Comparison of ENCODE assay signal across 14 mouse cellular contexts in the genomic region with DNA sequence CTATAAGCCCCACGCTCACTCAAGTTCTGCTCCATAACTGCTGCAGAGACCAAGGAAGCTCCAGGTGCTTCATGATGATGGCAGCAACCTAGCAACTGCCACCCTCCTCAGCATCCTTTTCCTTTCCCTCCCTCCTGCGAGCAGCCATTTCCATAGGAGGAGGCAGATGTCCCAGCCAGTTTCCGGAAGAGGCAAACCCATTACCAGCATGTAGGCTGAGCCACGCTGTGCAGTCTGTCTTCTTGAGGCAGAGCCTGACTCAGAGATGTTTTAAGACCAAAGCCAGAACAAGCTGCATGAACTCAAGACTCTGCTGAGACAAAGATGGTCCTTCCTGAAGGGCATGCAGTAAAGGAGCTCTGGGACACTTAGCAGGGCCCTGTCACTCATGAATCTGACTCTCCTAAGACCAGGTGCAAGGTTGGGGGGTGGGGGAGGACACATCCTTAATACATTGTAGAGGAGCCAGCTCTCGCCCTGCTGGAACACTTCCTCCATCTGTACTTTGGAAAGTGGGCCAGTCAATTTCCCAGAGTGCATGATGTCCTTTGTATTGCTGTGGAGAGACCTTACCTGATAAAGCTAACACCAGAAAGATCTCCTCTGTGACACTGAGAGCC. TPM values are rescaled to one million over a fixed set of nuclear protein-coding genes. Genes with fewer than 3 reads are reported as not detected.
DNase-seq lines count a peak whose midpoint lies in the region; ATAC-seq lines count a peak whose summit lies in the region.
"Had no signal": no experiment of that assay in that cellular context is flagged by ENCODE, and none has a peak within 500 bp of the region (broad histone marks: within the 10 kb centered on the region; RNA-seq: fewer than 3 reads in every experiment).

No protein-coding gene starts in this region.

- intact Hi-C loops in left cerebral cortex, postnatal 25 days (cut with DNase I) = no loop called here

- no peak overlapping the region for H3K4me3 ChIP-seq in heart, embryonic 12.5 days
- H3K4me3 ChIP-seq in embryonic facial prominence, embryonic 10.5 days = no peak overlapping the region
- H3K4me3 ChIP-seq: erythroblast, embryonic 14.5 days had no signal

- peaks cover 50% of the 10 kb centered on the region for H3K4me1 ChIP-seq in heart, embryonic 12.5 days (replicated peaks)
- H3K4me1 ChIP-seq in embryonic facial prominence, embryonic 10.5 days = peaks cover 60% of the 10 kb centered on the region

- H3K4me2 ChIP-seq in heart, embryonic 12.5 days = no peak overlapping the region
- H3K4me2 ChIP-seq: hindbrain, embryonic 14.5 days had no signal

- no peak overlapping the region for H3K27ac ChIP-seq in heart, embryonic 12.5 days (ENCODE audit: poor library complexity, severe bottlenecking)
- H3K27ac ChIP-seq in embryonic facial prominence, embryonic 10.5 days (replicated peaks) = no peak overlapping the region
- H3K27ac ChIP-seq: hindbrain, embryonic 14.5 days had no signal

- no peak for ATAC-seq in heart, embryonic 12.5 days (ENCODE audit: insufficient number of reproducible peaks, low FRiP score)
- ATAC-seq: forebrain, postnatal 0 days had no signal

- no peak overlapping the region for H3K9ac ChIP-seq in heart, embryonic 12.5 days
- H3K9ac ChIP-seq: forebrain, postnatal 0 days; hindbrain, embryonic 14.5 days had no signal

- WGBS in heart, embryonic 12.5 days = 85% methylated on average over 5 of the region's 5 CpGs
- 86% methylated on average over 5 of the region's 5 CpGs for WGBS in embryonic facial prominence, embryonic 10.5 days

- H3K36me3 ChIP-seq in heart, embryonic 12.5 days = no peaks in the 10 kb centered on the region
- H3K36me3 ChIP-seq in embryonic facial prominence, embryonic 10.5 days (replicated peaks) = peaks cover 9% of the 10 kb centered on the region; the same call in 1 of the 2 replicates

- DNase-seq in heart, adult 11 months = peak; percentile 75
- peak; percentile 52 for DNase-seq in cerebellum, adult 11 months
- peak; percentile 75 to 79 for DNase-seq in cerebellum, postnatal 25 days
- peak; percentile 46 to 87 for DNase-seq in left cerebral cortex, postnatal 25 days (ENCODE audit: low spot score in 2 of 2)
- no peak for DNase-seq in spleen, postnatal 10 days (ENCODE audit: low spot score in 2 of 2)
- DNase-seq in lung, postnatal 10 days = no peak
- no peak for DNase-seq in embryonic facial prominence, embryonic 10.5 days (ENCODE audit: low spot score)
- DNase-seq: adrenal gland, adult 2 months; forebrain, postnatal 0 days; kidney, adult 11 months; liver had no signal

- H3K9me3 ChIP-seq in heart, embryonic 12.5 days (replicated peaks) = no peaks in the 10 kb centered on the region
- no peaks in the 10 kb centered on the region for H3K9me3 ChIP-seq in embryonic facial prominence, embryonic 10.5 days

- no peaks in the 10 kb centered on the region for H3K27me3 ChIP-seq in heart, embryonic 12.5 days (replicated peaks)
- H3K27me3 ChIP-seq in embryonic facial prominence, embryonic 10.5 days (replicated peaks; ENCODE audit: low read depth, poor library complexity, severe bottlenecking) = no peaks in the 10 kb centered on the region

RNA-seq across cellular contexts. Expression of gene Hdac4, which starts 24.8 kb away (rescaled TPM):
- polyA plus RNA-seq in heart, embryonic 12.5 days (2016; fragmentation: Nextera tagmentation; extraction: Ambion mirVana) = 10.1 and 10.8 TPM in 2 replicates
- total RNA-seq in left cerebral cortex, postnatal 25 days (2021) = 100 to 1,000 TPM; 111 to 112 TPM
- polyA plus RNA-seq in embryonic facial prominence, embryonic 10.5 days (2016; fragmentation: Nextera tagmentation; extraction: Ambion mirVana) = 20.8 and 21.6 TPM in 2 replicates

Comparison
In these comparisons a context has a peak if more than half of its experiments do, and no peak if none do; other contexts are left out.
1. DNase-seq: peak in heart, adult 11 months (single experiment), cerebellum, adult 11 months (single experiment), cerebellum, postnatal 25 days (2 of 2) and left cerebral cortex, postnatal 25 days (2 of 2); none in spleen, postnatal 10 days (0 of 2), lung, postnatal 10 days (single experiment) and embryonic facial prominence, embryonic 10.5 days (single experiment).